Comparison of ENCODE assay signal across 27 mouse cellular contexts in the genomic region with DNA sequence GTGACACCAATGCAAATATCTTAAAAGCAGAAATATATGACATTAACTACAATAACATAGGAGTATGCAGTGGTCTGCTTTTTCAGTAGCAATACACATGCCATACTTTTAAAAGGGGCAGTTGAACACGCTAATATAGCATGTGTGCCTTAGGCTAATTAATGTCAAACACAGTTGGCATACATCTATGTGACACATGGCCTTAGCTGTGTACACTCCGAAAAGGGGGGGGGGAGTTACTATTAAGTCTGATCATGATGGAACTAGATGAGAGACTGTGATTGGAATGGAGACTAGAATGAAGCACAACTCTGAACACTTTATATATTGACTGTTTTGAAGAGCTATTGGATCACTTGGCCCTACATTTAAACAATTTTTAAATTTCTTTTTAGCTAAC.
"Had no signal": no experiment of that assay in that cellular context is flagged by ENCODE, and none has a peak within 500 bp of the region (broad histone marks: within the 10 kb centered on the region; RNA-seq: fewer than 3 reads in every experiment).

No protein-coding gene starts in this region.

- H3K4me2 ChIP-seq: heart, embryonic 11.5 days; heart, embryonic 13.5 days; heart, embryonic 15.5 days; hindbrain, embryonic 13.5 days; hindbrain, embryonic 15.5 days; kidney, embryonic 15.5 days; limb, embryonic 12.5 days; liver, embryonic 11.5 days; liver, embryonic 13.5 days; liver, embryonic 15.5 days had no signal

- H3K4me1 ChIP-seq: heart, embryonic 15.5 days; hindbrain, embryonic 13.5 days; hindbrain, embryonic 15.5 days; kidney, embryonic 15.5 days; limb, embryonic 10.5 days; limb, embryonic 12.5 days; liver, embryonic 13.5 days; liver, embryonic 15.5 days had no signal

- DNase-seq: gastrocnemius, adult 2 months; gastrocnemius, postnatal 10 days; gastrocnemius, postnatal 25 days; heart, adult 18-20 months; heart, postnatal 14 days; heart, postnatal 36 days; kidney, adult 11 months; kidney, adult 2 months; kidney, adult 9 months; kidney, postnatal 14 days; kidney, postnatal 36 days; liver; liver, embryonic 13.5 days had no signal

- H3K27ac ChIP-seq: gastrocnemius, adult 2 months; heart, embryonic 13.5 days; heart, embryonic 15.5 days; hindbrain, embryonic 13.5 days; hindbrain, embryonic 15.5 days; hindbrain, postnatal 0 days; kidney, embryonic 15.5 days; kidney, postnatal 0 days; left cerebral cortex, adult 2 months; limb, embryonic 10.5 days; limb, embryonic 12.5 days; liver, embryonic 13.5 days; liver, embryonic 15.5 days had no signal

- H3K27me3 ChIP-seq: heart, embryonic 13.5 days; heart, embryonic 15.5 days; hindbrain, embryonic 13.5 days; hindbrain, embryonic 15.5 days; kidney, embryonic 15.5 days; limb, embryonic 12.5 days; liver, embryonic 13.5 days; liver, embryonic 15.5 days had no signal

- H3K9me3 ChIP-seq: heart, embryonic 13.5 days; heart, embryonic 15.5 days; hindbrain, embryonic 13.5 days; hindbrain, embryonic 15.5 days; kidney, embryonic 15.5 days; limb, embryonic 10.5 days; limb, embryonic 12.5 days; liver, embryonic 13.5 days; liver, embryonic 15.5 days had no signal

- H3K36me3 ChIP-seq: heart, embryonic 13.5 days; heart, embryonic 15.5 days; hindbrain, embryonic 13.5 days; hindbrain, embryonic 15.5 days; kidney, embryonic 15.5 days; limb, embryonic 10.5 days; limb, embryonic 12.5 days; liver, embryonic 13.5 days; liver, embryonic 15.5 days had no signal

- H3K4me3 ChIP-seq: gastrocnemius, adult 2 months; heart, embryonic 13.5 days; heart, embryonic 15.5 days; hindbrain, embryonic 13.5 days; hindbrain, embryonic 15.5 days; kidney, embryonic 15.5 days; left cerebral cortex, adult 2 months; limb, embryonic 10.5 days; limb, embryonic 12.5 days; liver, embryonic 13.5 days; liver, embryonic 15.5 days had no signal

- H3K9ac ChIP-seq: heart, embryonic 13.5 days; heart, embryonic 15.5 days; hindbrain, embryonic 13.5 days; hindbrain, embryonic 15.5 days; kidney, embryonic 15.5 days; limb, embryonic 12.5 days; liver, embryonic 13.5 days; liver, embryonic 15.5 days had no signal

- ATAC-seq: hindbrain, postnatal 0 days; intestine, embryonic 16.5 days had no signal
